Mouse (Mus musculus) embryonic facial prominence, embryonic 12.5 days (tissue): ENCODE data around the gene Fam110c. TPM values are rescaled to one million over a fixed set of nuclear protein-coding genes. Genes with fewer than 3 reads are reported as not detected.

Experiments used
- ATAC-seq: fragments of 200-750 bp; cut with Nextera tagmentation; 2 replicates; pipeline ENCODE4 v1.8.0; 2017; ENCODE audit not compliant: insufficient number of reproducible peaks, insufficient read depth, low FRiP score, low TSS enrichment
- H3K27ac ChIP-seq: fragments of 300-500 bp; sonication (generic); 2 replicates; pipeline ENCODE4 v1.5.1; 2016; ENCODE audit warnings: mild to moderate bottlenecking
- H3K27me3 ChIP-seq: fragments of 300-500 bp; sonication (generic); 2 replicates; pipeline ENCODE4 v1.6.1; 2016; ENCODE audit warnings: mild to moderate bottlenecking, moderate library complexity
- H3K36me3 ChIP-seq: fragments of 300-500 bp; sonication (generic); 2 replicates; pipeline ENCODE4 v1.6.1; 2016; ENCODE audit warnings: mild to moderate bottlenecking
- H3K4me1 ChIP-seq: fragments of 300-500 bp; sonication (generic); 2 replicates; pipeline ENCODE4 v1.6.1; 2016
- H3K4me2 ChIP-seq: fragments of 300-500 bp; sonication (generic); replicated peaks from 2 replicates; pipeline ENCODE4 v1.6.1; 2016; ENCODE audit warnings: mild to moderate bottlenecking, moderate library complexity
- H3K4me3 ChIP-seq: fragments of 300-500 bp; sonication (generic); 2 replicates; pipeline ENCODE4 v1.5.1; 2016; ENCODE audit warnings: mild to moderate bottlenecking
- H3K9ac ChIP-seq: fragments of 300-500 bp; sonication (generic); 2 replicates; pipeline ENCODE4 v1.6.1; 2016; ENCODE audit warnings: mild to moderate bottlenecking, moderate library complexity
- H3K9me3 ChIP-seq: fragments of 300-500 bp; sonication (generic); 2 replicates; pipeline ENCODE4 v1.6.1; 2016; ENCODE audit warnings: mild to moderate bottlenecking, moderate library complexity
- WGBS: fragments of 180-500 bp; shearing (Covaris S2); methylation state at CpG from one replicate; pipeline ENCODE4 v1.1.7; 2016; 5-methylcytosine and 5-hydroxymethylcytosine counted together
- polyA plus RNA-seq: library from polyadenylated mRNA; unstranded; fragments of >200 nt; fragmentation: Nextera tagmentation; extraction: Ambion mirVana; gene quantifications from 2 replicates; pipeline ENCODE4 v1.2.1, GENCODE M21; 2016

Fam110c gene
- polyA plus RNA-seq, 1 experiment from 2014 or later = 0.24 TPM

- Histone ChIP-seq H3K9me3 (no peaks in the 10 kb centered on the region), H3K4me1 (peaks cover 1% of the 10 kb centered on the region; the same call in 1 of the 2 replicates), H3K9ac (no peak overlapping the region), H3K27ac (no peak overlapping the region), H3K4me2 (no peak overlapping the region), H3K27me3 (peaks cover 14% of the 10 kb centered on the region), H3K36me3 (no peaks in the 10 kb centered on the region), H3K4me3 (no peak overlapping the region)
- ATAC-seq = no peak
- WGBS = 65% methylated on average over 6 of the region's 6 CpGs
Observed at GRCm38 (mm10) chr12:31080352-31080751, 6.7 kb downstream of the Fam110c start.

DNA sequence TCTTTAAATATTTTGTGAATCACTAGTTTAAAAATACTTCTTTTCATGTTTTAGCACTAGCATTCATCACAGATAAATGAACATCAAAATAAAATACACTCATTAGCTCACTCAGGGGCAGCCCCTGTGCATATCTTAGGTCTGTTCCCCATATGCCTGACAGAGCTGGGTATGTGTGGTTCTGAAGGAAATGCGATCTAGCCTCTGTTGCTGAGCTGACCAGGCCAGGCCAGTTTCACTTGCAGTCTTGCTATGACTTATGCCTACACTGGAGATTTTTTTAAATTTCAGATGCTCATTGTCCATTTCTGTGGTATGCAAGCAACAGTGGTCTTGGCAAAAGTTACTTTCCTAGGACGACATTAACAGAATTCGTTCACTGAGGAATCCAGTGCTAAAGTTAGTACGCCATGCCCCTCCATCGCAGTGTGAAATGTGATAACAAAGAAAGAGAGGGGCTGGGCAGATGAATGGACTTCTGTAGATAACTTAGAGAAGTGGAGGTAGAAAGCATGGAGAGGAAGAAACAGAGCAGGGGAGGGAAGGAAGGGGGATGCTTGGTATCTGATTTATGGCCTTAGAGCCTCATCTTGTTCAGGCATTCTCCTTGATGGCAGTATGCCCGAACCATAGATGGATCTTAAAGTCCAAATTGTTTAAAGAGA lies 7.4 kb downstream of the Fam110c start:
- H3K27ac ChIP-seq = no peak overlapping the region
- H3K9ac ChIP-seq = no peak overlapping the region
- H3K9me3 ChIP-seq = no peaks in the 10 kb centered on the region
- no peak overlapping the region for H3K4me2 ChIP-seq
- no peaks in the 10 kb centered on the region for H3K4me1 ChIP-seq
- no peak for ATAC-seq
- H3K4me3 ChIP-seq = no peak overlapping the region
- H3K36me3 ChIP-seq = no peaks in the 10 kb centered on the region
- 88% methylated on average over 6 of the region's 6 CpGs for whole genome bisulfite sequencing
- peaks cover 9% of the 10 kb centered on the region for H3K27me3 ChIP-seq

GRCm38 (mm10) chr12:31083007-31083406 lies 9.3 kb downstream of the Fam110c start:
- no peak overlapping the region for H3K4me3 ChIP-seq
- H3K4me2 ChIP-seq = no peak overlapping the region
- no peaks in the 10 kb centered on the region for H3K9me3 ChIP-seq
- H3K4me1 ChIP-seq = no peaks in the 10 kb centered on the region
- 0 out of 2 replicates have a peak, but pooled peaks cover 3% of the 10 kb centered on the region for H3K27me3 ChIP-seq
- H3K9ac ChIP-seq = no peak overlapping the region
- WGBS = 80% methylated on average over 4 of the region's 4 CpGs
- no peak overlapping the region for H3K27ac ChIP-seq
- no peaks in the 10 kb centered on the region for H3K36me3 ChIP-seq
- no peak for ATAC-seq

- no peaks in the 10 kb centered on the region for H3K27me3 ChIP-seq
- H3K36me3 ChIP-seq = no peaks in the 10 kb centered on the region
- ATAC-seq = no peak
- H3K9me3 ChIP-seq = no peaks in the 10 kb centered on the region
- WGBS = 77% methylated on average over 4 of the region's 4 CpGs
- no peak overlapping the region for H3K27ac ChIP-seq
- H3K4me1 ChIP-seq = no peaks in the 10 kb centered on the region
- no peak overlapping the region for H3K4me3 ChIP-seq
- H3K9ac ChIP-seq = no peak overlapping the region
- H3K4me2 ChIP-seq = no peak overlapping the region
Observed at GRCm38 (mm10) chr12:31083407-31083806, 9.7 kb downstream of the Fam110c start.

- no peak overlapping the region for H3K4me3 ChIP-seq
- H3K36me3 ChIP-seq = no peaks in the 10 kb centered on the region
- no peaks in the 10 kb centered on the region for H3K27me3 ChIP-seq
- no peak for ATAC-seq
- H3K4me1 ChIP-seq = no peaks in the 10 kb centered on the region
- no peak overlapping the region for H3K9ac ChIP-seq
- no peaks in the 10 kb centered on the region for H3K9me3 ChIP-seq
- WGBS = 78% methylated on average over 4 of the region's 4 CpGs
- H3K4me2 ChIP-seq = no peak overlapping the region
- no peak overlapping the region for H3K27ac ChIP-seq
Observed at GRCm38 (mm10) chr12:31087060-31087459, 13.4 kb downstream of the Fam110c start.

- Histone ChIP-seq H3K27ac (no peak overlapping the region), H3K4me2 (no peak overlapping the region), H3K36me3 (no peaks in the 10 kb centered on the region), H3K4me1 (no peaks in the 10 kb centered on the region), H3K27me3 (no peaks in the 10 kb centered on the region), H3K9ac (no peak overlapping the region), H3K9me3 (no peaks in the 10 kb centered on the region), H3K4me3 (no peak overlapping the region)
- no peak for ATAC-seq
- 23% methylated on average over 6 of the region's 6 CpGs for WGBS
Observed at GRCm38 (mm10) chr12:31090401-31090800, 16.7 kb downstream of the Fam110c start.

DNA sequence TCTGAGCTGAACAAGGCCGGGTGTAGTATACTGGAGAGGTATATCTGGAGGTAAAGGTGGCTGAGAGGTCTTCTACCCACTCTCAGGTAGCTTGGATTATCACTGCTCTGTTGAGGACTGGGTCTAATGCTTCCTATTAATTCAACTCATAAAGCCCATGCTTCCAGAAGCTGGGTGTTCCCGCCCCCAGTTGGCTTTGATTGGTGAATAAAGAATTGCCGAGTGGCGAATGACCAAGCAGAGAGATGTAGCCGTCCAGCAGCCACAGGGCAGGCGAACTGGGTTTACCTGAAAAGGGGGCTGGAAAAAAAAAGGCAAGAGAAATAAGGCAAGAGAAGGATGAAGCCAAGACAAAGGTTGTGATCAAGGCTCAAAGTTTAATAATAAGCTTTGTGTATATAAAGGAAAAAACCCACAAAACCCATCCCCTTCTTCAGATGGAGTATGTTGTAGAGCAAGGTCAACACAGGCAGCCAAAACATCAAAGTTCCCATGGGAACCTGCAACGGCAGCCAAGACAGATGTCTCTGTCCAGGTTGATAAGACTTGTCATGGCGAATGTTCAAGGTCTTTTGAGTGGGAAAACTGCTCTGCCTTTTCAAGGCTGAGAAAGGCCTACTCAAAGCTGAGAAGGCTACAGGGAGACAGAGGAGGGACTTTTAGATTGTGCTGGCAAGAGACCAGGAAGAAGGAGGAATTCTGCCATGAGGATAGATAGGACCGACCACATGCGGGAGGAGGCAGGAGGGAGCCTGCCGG lies 17.4 kb downstream of the Fam110c start:
- Histone ChIP-seq H3K36me3 (no peaks in the 10 kb centered on the region), H3K27me3 (no peaks in the 10 kb centered on the region), H3K4me3 (no peak overlapping the region), H3K4me1 (no peaks in the 10 kb centered on the region), H3K9ac (no peak overlapping the region), H3K9me3 (no peaks in the 10 kb centered on the region), H3K27ac (no peak overlapping the region), H3K4me2 (no peak overlapping the region)
- ATAC-seq = no peak
- WGBS = 72% methylated on average over 11 of the region's 11 CpGs

- H3K4me3 ChIP-seq = no peak overlapping the region
- ATAC-seq = no peak
- WGBS = 25% methylated on average over 5 of the region's 5 CpGs
- no peak overlapping the region for H3K9ac ChIP-seq
- no peak overlapping the region for H3K4me2 ChIP-seq
- H3K9me3 ChIP-seq = no peaks in the 10 kb centered on the region
- no peaks in the 10 kb centered on the region for H3K4me1 ChIP-seq
- no peaks in the 10 kb centered on the region for H3K27me3 ChIP-seq
- H3K27ac ChIP-seq = no peak overlapping the region
- H3K36me3 ChIP-seq = no peaks in the 10 kb centered on the region
Observed at GRCm38 (mm10) chr12:31092481-31092880, 18.8 kb downstream of the Fam110c start.

DNA sequence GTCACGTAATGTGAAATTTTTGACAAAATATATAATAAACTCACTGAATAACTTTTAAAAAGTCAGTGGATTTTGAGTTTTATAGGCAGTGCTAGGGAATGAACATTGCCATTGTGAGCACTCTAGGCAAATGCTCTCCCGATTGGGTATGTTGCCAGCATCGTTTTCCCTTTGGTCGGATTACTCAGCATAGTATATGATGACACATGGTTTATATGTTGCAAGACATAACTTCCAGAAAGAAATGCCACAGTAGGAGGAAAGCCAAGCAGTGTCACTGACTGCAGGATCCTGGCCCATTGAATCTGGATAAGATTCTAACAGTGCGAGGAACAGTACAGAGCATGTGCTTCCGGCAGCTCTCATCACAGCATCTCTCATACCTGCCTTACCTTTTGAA lies 23.5 kb downstream of the Fam110c start:
- no peak for ATAC-seq
- WGBS = 90% methylated on average over 6 of the region's 6 CpGs
- no peak overlapping the region for H3K4me2 ChIP-seq
- no peaks in the 10 kb centered on the region for H3K4me1 ChIP-seq
- no peaks in the 10 kb centered on the region for H3K27me3 ChIP-seq
- H3K9ac ChIP-seq = no peak overlapping the region
- H3K36me3 ChIP-seq = no peaks in the 10 kb centered on the region
- no peaks in the 10 kb centered on the region for H3K9me3 ChIP-seq
- H3K4me3 ChIP-seq = no peak overlapping the region
- no peak overlapping the region for H3K27ac ChIP-seq

DNA sequence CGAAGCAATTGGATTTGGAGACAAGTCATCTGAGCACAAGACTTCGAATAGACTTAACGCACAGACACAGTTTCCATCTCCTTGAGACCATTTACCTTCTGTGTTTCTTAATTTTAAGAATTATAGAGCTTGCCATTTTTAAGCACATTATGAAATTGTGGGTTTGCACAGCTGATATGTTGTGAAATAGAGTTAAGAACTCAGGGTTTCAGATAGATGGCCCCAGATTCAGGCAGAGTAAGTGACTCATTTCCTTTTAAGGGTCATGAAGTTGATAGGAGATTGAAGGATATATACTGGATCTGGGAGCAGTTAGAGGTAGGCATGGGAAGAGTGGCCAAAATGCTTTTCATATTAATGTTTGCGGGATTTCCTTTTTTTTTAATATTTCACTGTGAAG lies 27.5 kb downstream of the Fam110c start:
- H3K27me3 ChIP-seq = no peaks in the 10 kb centered on the region
- H3K27ac ChIP-seq = no peak overlapping the region
- no peak overlapping the region for H3K4me3 ChIP-seq
- H3K4me2 ChIP-seq = no peak overlapping the region
- H3K9me3 ChIP-seq = no peaks in the 10 kb centered on the region
- H3K4me1 ChIP-seq = no peaks in the 10 kb centered on the region
- H3K36me3 ChIP-seq = no peaks in the 10 kb centered on the region
- H3K9ac ChIP-seq = no peak overlapping the region
- ATAC-seq = no peak
- WGBS = 92% methylated on average over 4 of the region's 4 CpGs

DNA sequence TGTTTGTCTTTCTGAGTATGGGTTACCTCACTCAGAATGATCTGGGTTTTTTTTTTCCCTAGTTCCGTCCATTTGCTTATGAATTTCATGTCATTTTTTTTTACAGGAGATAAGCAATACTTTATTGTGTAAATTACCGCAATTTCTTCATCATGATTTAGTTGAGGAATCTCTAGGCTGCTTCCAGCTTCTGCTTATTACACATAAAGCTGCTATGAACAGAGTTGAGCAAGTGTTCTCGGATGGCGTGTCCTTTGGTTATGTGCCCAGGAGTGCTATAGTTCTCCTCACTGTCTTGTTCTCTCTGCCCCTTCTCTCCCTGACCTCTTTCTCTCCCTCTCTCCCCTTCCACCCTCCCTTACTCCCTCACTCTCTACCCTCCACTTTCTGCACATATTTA lies 28.2 kb downstream of the Fam110c start:
- Histone ChIP-seq H3K4me1 (no peaks in the 10 kb centered on the region), H3K9ac (no peak overlapping the region), H3K4me3 (no peak overlapping the region), H3K27ac (no peak overlapping the region), H3K4me2 (no peak overlapping the region), H3K36me3 (no peaks in the 10 kb centered on the region), H3K27me3 (no peaks in the 10 kb centered on the region), H3K9me3 (no peaks in the 10 kb centered on the region)
- no peak for ATAC-seq
- 86% methylated on average over 4 of the region's 4 CpGs for WGBS

- no peak for ATAC-seq
- Histone ChIP-seq H3K4me1 (no peaks in the 10 kb centered on the region), H3K4me2 (no peak overlapping the region), H3K9ac (no peak overlapping the region), H3K27me3 (no peaks in the 10 kb centered on the region), H3K27ac (no peak overlapping the region), H3K36me3 (no peaks in the 10 kb centered on the region), H3K9me3 (no peaks in the 10 kb centered on the region), H3K4me3 (no peak overlapping the region)
- WGBS = 15% methylated on average over 8 of the region's 8 CpGs
Observed at GRCm38 (mm10) chr12:31116005-31116466, 42.4 kb downstream of the Fam110c start.
